Mouse (Mus musculus): ENCODE measurements around the gene Clk1. TPM values are rescaled to one million over a fixed set of nuclear protein-coding genes. Genes with fewer than 3 reads are reported as not detected.

The Clk1 gene
- total RNA-seq (2021), result 10 to 100 TPM; 56.7 to 80.5 TPM
- long read RNA-seq, experiment 1, full-length matches to known transcripts, result 16 of 20 reads
- long read RNA-seq, experiment 1, partial matches to known transcripts, result 2 of 20 reads
- long read RNA-seq, experiment 1, other reads (novel, unspliced or antisense), result 2 of 20 reads
- long read RNA-seq, experiment 2, full-length matches to known transcripts, result 15 of 19 reads
- long read RNA-seq, experiment 2, partial matches to known transcripts, result 1 of 19 reads
- long read RNA-seq, experiment 2, other reads (novel, unspliced or antisense), result 3 of 19 reads

DNA sequence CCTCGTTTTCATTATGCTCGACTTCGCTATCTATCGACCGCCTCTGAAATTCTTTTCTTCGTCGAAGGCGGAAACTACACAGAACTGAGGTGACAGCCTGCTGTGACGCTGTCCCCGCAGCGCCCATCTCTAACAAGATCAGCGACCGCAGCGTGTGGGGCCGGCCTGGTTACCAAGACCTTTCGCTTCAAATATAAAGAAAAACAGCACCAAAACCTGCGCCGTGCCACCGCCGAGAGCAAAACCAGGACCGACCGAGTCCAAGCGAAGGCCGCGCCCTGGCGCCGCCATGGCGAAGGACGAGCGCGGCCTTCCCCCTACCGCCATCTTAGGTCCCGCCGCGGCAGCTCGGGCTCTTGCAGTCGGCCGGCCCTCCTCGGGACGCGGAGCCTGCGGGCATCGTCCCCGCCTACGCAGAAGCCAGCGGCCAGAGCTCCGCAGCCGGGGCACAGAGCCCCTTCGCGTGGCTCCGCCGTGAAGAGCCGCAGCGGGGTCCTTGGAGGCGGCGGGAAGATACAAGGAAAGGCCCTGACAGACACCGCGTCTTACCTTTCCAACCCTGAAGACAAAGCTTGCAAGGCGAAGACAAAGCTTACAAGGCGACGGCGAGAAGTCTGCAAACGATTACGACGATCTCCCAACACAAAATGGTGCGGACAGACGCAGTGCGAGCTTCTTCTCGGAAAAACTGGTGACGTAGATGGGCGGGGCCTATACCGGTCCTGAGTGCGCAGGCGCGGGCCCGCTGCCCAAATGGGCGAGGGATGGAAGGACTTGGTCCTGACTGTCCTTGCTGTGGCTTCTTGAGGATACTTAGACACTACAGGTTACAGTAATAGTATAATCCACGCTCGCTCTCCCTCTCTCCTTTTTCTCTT, at the start of gene Clk1:
Gene Clk1, minus strand, starts transcription at position 696 of the 878 bp plus-strand sequence.
- DNase-seq (ENCODE audit: low spot score in 2 of 2), result peak; percentile 97 to 98

DNA sequence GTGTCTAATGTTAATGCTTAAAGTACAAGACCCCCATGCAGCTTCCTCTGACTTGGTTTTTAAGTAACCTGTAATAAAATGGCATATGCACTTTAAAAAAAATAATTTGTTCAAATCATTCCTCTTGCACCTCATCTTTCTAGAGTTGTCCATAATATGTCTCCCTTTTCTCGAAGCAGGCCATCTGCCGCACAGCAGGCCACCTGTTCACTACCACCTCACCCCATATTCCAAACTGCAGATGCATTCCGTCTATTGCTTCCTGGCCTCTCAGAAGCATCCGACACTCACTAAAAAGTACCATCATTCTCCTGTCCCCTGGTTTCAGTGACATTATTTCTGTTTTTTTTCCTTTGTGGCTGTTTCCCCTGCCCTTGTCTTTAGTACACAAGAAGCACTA, 41.7 kb upstream of the Clk1 start:
- DNase-seq (ENCODE audit: low spot score in 2 of 2), result no peak

DNA sequence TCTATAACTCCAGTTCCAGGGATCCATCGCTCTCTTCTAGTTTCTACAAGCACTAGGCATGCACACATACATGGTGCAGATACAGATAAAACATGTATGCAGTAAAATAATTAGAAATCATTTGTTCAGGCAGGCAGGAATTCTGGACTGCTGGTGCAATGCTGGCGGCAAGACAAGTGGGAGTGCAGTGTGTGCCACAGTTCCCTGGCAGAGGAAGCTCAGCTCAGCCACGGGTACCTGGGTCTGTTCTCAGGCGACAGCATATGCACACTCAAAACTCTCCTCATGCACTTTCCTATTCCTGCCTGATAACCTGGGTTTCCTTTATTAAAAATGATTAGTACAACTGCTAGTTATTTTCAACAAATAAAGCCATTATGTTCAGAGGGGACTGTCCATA, 41.2 kb upstream of the Clk1 start:
- DNase-seq (ENCODE audit: low spot score in 2 of 2), result no peak

DNA sequence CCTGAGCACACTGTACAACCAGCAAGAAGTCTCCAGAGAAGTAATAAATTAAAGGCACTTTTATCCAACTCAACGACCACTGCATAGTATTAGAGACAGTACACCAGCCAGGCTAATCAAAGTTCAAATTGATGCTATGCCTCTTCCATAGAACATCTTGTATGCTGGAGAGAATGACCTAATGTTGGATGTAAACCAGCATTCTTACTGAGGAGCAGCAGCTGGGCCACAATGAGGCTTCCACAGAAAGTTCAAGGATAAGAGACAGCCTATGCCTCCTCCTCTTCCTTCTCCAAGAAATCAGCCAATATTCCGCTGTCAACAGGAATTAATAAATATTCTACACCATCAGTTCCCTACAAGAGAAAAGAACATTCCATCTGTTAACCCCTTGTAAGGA, 40.1 kb upstream of the Clk1 start:
- no peak for DNase-seq (ENCODE audit: low spot score in 2 of 2)

DNA sequence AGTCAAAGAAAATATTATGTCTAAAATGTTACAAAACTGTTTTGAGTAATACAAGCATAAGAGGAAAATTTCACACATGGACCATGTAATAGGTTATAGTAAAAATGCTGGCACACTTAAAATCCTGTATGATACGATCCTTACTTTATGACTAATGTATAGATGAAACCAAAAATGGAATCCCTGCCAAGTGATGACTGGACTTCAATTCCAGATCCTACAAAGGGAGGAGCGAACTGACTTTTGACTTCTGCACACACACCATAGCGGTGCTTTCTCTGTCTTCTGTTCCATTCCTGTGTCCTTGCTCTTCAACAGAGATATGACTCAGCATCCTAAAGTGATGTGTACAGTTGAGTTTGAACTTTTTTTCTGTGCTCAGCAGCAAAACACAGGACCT, 36.7 kb upstream of the Clk1 start:
- no peak for DNase-seq (ENCODE audit: low spot score in 2 of 2)

DNA sequence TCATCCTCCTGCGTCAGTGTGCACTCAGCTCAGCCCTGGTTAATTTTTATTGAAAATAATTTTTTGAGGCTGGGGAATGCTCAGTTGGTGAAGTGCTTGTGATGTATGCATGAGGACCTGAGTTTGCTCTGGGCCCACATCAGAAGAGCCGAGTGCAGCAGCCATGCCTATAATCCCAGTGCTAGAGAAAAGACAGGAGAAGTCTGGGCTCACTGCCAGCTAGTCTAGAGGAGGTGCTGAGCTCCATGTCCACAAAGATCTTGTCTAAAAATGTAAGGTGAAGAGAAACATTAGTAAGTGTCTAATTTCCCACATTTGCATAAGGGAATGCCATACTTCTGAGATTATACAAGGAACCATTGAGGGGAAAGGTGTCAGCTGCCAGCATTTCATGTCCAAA, 35.0 kb upstream of the Clk1 start:
- no peak for DNase-seq (ENCODE audit: low spot score in 2 of 2)

DNA sequence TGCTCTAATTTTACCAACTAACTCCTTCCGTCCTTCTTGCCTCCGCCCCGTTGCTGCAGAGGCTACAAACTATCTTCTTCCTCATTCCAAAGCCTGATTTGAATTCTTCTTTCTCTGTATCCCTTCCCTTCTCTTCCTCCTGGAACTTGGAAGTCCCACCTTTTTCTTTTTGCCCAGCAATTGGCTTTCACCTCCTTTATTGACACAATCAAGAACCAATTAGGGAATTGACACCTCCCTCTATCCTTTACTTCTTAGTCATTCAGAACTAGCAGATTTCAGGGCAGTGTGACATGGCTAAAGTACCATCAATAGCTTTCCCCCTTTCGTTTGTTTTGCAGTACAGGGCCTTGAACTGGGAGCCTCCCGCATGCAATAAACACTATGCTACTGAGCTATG, 34.3 kb upstream of the Clk1 start:
- DNase-seq (ENCODE audit: low spot score in 2 of 2), result no peak

DNA sequence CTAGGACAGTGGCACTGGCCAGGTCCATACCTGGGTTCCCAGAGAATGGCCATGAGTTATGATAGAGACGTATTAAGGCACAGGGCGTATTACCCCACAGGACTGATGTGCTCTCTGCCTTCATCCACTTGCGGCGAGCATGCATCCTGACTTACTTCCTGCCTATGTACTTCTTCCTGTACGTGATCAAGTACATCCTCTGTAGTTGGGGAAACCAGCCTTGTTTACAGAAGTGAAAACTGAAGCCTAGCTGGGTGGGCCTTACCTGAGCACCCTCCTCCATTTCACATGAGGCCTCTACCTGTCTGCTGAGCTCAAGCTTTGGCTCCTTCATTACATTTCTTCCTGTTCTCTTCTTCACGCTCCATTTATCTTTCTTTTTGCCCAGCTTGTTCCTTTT, 30.4 kb upstream of the Clk1 start:
- no peak for DNase-seq (ENCODE audit: low spot score in 2 of 2)

DNA sequence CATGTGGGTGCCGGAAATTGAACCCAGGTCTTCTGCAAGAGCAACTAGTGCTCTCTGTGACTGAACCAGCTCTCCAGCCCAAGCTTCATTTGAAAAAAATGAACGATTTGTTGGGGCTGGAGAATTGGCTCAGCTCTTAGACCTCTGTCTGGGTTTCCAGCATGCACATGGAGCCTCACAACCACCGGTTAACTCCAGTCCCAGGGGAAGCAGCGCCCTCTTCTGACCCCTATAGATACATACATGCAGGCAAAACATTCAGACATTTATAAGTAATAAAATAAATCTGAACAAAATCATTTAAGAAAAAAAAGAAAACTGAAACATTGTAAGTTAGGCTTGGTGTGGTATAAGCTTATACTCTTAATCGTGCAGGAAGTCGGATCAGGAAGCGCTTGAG, 24.5 kb upstream of the Clk1 start:
- no peak for DNase-seq (ENCODE audit: low spot score in 2 of 2)

DNA sequence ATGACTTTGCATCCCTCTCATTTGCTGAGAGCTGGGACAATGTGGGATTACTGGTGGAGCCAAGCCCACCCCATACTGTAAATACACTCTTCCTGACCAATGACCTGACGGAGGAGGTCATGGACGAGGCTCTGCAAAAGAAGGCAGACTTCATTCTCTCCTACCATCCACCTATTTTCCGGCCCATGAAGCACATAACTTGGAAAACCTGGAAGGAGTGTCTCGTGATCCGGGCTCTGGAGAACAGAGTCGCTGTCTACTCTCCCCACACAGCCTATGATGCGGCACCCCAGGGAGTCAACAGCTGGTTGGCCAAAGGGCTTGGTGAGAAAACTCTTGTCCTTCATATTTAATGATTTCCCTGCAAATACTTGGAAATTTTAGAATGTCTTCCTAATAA, 23.9 kb upstream of the Clk1 start:
- DNase-seq (ENCODE audit: low spot score in 2 of 2), result no peak

DNA sequence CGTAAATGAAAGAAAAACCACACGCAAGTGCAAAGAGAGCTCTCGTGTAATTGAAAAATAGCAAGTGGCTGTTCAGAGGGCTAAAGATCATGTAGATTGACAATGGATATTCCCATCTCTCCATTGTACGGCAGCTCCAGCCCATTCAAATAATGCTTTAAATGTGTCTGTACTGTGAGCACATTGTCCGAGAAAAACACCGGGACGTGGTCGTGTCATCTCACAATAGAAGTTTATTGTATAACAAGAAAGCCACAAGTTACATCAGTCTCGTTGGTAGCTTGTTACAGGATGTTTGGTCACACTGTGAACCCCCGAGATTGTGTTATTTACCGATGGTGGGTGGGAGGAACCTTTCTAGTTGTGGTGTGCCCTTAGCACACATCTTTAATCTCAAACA, 22.0 kb upstream of the Clk1 start:
- no peak for DNase-seq (ENCODE audit: low spot score in 2 of 2)

DNA sequence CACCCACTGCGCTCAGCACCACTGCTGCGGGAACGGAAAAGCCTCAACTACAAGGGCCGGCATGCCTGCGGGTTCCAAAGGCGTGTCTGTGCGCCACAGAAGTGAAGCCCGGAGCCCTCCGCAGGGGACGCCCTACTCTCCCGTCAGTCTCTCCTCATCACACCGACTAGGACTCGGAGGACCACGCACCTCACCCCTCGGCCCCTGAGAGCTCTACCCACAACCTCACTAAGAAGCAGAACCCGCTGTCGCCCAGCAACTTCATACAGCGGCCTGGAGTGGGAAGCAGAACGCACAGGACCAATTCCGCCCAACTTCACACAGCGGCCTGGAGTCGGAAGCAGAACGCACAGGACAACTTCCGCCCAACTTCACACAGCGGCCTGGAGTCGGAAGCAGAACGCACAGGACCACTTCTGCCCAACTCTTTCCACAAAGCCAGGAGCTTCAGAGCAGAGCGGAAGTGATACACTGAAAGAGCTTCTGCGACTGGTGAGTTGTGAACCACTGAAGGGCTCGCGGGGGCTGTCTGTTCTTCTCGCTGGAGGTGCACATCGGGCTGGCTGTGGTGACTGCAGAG, 21.4 kb upstream of the Clk1 start, which contains the start of the genes Nif3l1 and Ppil3:
Gene Nif3l1, plus strand, starts transcription at position 9 of the 580 bp plus-strand sequence.
Gene Ppil3, minus strand, starts transcription at position 344 of the 580 bp plus-strand sequence.
- DNase-seq (ENCODE audit: low spot score in 2 of 2), result peak; percentile 53 to 81

DNA sequence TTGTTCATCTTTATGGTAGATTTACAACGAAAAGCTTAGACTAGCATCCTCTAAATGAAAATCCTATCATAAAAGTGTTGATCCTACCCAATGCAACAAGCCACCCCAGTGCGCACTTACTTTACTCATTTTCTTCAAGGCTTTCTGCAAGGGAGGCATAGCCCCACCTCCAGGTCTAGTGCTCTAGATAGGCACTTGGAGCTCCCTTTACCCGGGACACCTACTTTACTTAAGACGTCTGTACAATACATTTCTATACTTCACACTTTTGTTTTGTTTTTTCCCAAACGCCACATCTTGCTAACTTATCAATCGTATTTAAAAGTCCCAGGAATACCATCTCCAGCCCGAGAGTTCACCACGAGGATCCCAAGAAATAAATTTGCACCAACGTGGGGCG, 20.8 kb upstream of the Clk1 start:
- DNase-seq (ENCODE audit: low spot score in 2 of 2), result no peak

DNA sequence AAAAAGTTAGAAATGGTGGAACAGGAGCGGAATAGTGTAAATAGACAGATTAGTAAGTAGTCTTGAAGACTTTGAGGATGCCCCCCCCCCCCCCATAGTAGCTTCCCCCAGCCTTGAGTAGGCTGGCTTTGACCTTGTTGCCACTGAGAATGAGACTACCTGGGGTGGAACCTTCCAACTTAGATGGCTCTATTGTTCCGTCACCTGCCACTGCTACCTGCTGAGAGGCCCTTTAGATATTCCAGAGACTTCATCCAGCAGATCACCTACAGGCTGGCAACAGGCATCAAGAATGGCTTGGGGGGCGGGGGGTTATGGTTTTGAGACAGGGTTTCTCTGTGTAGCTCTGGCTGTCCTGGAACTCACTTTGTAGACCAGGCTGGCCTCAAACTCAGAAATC, 685 bp upstream of the Clk1 start:
- DNase-seq (ENCODE audit: low spot score in 2 of 2), result no peak

DNA sequence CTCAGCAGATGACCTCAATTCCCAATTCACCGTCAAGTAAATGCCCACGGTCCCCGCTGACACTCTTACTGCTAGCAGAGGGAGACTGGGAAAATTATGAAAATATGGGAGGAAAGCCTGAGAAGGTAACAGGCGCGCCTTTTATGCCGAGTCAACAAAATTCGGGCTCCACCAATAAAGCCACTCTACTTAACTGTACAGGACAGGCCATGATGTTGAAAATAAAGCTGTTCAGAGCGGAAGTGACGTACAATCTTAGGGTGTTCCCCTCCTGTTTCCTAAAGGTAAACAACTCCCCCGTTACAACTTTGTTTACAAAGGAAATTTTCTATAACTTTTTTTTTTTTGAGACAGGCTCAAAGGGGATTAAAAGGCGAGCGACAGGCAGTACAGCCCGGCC, 987 bp downstream of the Clk1 start:
- DNase-seq (ENCODE audit: low spot score in 2 of 2), result no peak

DNA sequence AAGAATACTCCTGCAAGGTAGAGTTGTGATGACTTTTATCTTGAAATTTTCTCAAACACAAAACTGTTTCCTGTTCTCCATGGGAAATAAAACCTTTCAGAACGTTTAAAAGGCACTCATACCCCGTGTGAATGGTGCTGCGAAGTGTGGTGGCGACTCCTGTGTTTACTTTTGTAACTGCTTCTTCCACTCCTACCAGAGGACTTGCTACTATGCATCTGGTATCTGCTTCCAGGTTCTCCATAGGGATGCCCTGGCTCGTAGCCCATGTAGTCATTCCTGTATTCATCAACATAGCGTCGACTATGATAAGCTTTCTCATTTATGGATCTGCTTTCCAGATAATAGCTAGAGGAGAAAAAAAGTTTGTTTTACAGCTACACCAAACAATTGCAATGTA, 2.9 kb downstream of the Clk1 start:
- no peak for DNase-seq (ENCODE audit: low spot score in 2 of 2)

DNA sequence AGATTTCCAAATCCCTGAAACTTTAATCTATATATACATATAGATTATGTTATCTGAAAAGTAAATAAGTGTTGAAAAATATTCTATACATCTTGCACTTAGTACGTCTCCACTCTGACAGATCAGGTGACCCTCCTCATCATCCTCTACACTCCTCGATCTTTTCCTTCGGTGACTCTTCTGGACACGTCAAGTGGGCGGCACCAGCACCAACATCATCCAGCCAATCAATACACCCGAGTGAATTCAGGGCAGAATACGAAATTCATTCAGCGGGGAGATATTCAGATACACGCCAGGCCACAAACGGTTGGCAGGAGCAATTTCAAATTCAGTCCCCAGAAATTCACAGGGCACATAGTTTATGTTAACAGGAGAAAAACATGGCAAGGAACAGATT, 3.8 kb downstream of the Clk1 start:
- DNase-seq (ENCODE audit: low spot score in 2 of 2), result no peak

DNA sequence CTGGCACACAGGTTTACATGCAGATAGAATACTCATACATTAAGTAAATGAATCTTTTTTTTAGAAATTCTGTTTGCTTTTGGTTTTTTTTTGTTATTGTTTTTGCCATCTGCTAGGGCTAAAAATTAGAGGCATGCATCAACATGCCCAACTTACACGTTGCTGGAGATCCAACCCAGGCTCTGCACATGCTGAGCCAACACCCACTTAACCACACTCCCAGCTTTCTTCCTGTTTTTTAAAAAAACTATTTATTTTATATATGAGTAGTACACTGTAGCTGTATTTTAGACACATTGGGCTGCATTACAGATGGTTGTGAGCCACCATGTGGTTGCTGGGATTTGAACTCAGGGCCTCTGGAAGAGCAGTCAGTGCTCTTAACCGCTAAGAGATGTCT, 7.8 kb downstream of the Clk1 start:
- no peak for DNase-seq (ENCODE audit: low spot score in 2 of 2)

DNA sequence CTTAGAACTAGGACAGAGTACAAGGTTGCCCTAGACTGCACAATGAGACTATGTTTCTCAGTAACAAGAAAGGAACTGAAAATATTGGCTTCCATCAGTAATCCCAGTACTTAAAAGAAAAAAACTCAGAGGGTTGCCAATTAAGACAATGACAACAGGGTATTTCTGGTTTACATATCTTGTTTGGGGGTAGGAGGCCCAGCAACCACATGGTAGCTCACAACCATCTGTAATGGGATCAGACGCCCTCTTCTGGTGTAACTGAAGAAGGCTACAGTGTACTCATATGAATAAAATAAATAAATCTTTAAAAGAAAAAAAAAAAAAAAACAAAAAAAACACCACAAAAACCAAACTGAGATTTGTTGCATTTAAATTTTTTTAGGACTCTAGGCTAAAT, 8.4 kb downstream of the Clk1 start:
- DNase-seq (ENCODE audit: low spot score in 2 of 2), result no peak

DNA sequence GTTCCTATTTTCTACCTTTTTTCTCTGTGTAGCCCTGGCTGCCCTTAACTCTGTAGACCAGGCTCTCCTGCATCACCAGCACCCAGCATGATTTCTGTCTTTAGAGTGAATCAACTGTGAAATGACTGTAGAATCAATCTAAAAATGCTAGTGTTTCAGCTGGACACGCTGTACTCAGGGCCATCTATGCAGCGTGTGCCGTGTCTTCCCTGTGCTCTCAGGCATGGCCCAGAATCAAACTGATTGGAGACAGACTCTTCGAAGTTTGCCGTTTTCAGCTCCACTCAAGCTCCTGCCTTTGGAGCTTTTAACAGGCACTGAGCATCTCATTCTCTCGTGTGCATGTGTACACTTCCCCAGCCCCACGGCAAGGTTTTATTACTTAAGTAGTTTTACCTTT, 13.1 kb downstream of the Clk1 start:
- no peak for DNase-seq (ENCODE audit: low spot score in 2 of 2)

DNA sequence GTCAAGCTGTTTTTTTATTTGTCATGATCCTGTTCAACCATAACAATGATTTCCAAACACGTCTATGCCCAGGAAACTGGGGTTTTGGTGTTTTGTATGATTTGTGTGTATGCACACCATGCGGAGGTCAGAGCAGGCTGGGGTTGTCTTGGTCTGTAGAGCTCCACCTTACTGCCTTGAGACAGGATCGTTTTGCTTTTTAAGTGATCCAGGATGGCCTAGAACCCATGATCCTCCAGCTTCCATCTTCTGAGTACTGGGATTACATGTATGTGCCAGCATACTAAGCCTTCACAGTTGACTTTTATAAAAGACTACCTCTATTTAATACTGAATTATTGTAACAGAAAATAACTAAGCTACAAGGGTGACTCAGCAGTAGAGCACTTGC, 13.7 kb downstream of the Clk1 start:
- no peak for DNase-seq (ENCODE audit: low spot score in 2 of 2)

DNA sequence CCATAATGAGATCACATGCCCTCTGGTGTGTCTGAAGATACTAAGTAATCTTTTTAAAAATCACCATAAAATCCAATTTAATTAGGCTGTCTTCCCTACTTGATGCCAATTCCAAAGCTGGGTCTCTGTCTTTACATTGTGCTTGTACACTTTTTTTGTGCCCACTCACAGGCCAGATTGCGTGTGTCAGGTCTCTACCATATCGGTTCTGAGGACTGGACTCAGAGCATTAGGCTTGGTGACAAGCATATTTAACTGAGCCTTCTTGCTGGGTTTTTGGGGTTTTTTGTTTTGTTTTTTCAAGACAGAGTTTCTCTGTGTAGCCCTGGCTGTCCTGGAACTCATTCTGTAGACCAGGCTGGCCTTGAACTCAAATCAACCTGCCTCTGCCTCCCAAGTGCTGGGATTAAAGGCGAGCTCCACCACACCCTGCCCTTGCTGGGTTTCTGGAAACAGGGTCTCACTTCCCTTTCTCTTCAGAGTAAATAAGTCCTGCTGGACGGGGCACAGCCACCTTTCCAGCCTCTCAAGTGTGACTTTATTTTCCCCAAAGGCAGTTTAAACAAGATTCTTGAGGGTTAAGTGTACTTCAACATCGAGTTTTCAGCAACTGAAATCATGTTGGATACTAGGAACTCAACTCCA, 14.2 kb downstream of the Clk1 start:
- DNase-seq (ENCODE audit: low spot score in 2 of 2), result no peak

All from gastrocnemius, postnatal 4 days (tissue).